Mouse (Mus musculus): Measurements from ENCODE around the gene Cnot6.

GRCm38 (mm10) chr11:49722692-49723091, 10.2 kb upstream of the Cnot6 start:
- TF ChIP-seq CTCF (IDR thresholded peaks at IDR 0.05; ENCODE audit: borderline replicate concordance, extremely low read depth, insufficient read depth, insufficient read length) (no peak), POLR2A (IDR thresholded peaks at IDR 0.05; ENCODE audit: borderline replicate concordance, extremely low read depth, insufficient read depth, insufficient read length, poor library complexity, severe bottlenecking) (no peak)
